Mouse (Mus musculus): ENCODE data around the gene Slc35f4.
A peak's percentile ranks its signal among the peaks of the same experiment; 100 is the strongest.

Gene Slc35f4

DNA sequence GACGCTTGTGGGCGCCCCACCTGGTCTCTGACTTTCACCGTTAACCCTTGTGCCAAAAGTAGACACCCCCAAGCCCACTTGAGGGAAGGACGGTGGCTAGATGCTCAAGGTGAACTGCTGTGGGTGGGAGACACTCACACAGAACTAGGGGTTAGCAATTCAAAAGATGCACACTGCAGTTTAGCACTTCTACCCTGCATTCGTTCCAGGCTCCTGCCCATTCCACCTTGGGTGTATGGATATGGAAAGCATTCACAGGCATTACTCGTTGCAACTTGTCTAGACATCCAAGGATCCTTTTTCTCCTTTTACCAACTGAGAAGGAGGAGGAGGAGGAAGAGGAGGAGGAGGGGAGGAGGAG lies at the start of gene Slc35f4:
Slc35f4 (minus strand) TSS at position 116 of the 361 bp plus-strand sequence.
- DNase-seq (ENCODE audit: extremely low spot score), result no peak

- DNase-seq (ENCODE audit: extremely low spot score), result peak; percentile 1
These were observed 42.5 kb upstream of the Slc35f4 start for GRCm38 (mm10) chr14:49568369-49568768.

DNA sequence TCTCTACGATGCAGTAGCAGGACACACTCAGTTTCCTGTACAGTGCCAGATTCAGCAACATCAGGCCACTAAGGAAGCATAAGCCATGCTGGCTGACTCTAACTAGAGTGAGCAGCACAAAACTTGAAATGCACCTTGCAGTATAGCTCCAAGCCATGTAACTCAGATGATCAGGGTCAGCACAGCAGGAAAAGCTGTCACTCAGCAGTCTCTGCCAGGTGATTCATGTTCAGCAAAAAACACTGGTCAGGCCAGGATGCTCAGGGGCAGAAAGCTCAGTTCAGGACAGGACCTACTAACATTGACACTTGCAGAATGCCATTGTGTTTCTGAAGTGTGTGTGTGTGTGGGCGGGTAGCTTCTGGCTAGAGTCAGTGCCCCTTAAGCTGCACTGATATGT lies 34.9 kb upstream of the Slc35f4 start:
- DNase-seq (ENCODE audit: extremely low spot score), result no peak

DNA sequence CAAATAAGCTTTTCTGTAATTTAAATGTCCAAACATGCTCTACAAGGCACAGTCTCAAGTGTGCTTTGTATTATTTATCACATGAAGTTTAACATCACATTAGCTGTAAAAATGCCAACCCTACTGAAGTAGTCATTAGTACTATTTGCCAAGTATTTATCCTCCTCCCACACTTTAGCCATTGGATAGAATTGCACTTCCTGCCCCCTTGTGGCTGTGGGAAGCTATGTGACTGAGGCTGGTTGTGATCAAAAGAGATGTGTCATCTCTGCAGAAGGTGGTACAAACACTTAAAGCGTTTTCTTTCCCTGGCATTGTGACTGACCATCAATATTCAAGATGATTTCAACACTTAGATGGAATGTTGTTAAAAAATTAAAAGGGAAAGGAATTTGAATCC lies 14.3 kb upstream of the Slc35f4 start:
- DNase-seq (ENCODE audit: extremely low spot score), result no peak

DNA sequence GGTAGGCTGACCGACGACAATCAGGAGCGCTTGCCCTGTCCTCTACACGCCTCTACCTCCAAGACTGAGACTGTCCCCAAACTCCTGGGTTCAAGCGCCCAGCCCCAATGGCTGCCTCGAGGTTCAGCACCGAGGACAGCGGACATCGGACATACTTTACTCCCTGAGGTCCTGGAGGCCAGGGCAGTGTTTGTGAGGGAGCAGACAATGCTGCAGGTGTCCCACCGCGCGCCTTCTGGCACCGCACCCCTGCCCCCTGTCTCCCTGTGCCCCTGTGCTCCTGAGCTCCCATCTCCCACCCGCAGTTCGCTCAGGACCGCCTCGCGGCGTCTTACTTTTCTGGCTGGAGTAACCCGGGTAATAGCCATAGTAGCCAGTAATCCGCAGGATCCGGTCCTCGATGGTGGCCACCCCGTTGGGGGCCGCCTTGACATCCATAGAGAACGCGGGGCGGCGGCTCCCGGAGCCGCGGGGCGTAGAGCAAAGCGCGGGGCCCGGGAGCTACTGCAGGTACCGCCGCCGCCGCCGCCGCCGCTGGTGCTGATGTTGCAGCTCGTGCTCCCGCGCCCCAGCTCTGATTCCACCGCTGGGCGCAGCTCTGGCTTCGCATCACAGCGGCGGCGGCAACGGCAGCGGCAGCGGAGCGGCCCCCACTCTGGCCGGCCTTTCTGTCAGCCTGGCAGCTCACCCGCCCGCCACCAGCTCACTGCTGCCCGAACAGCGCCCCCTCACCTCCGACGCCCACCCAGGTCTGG lies 493 bp downstream of the Slc35f4 start:
- DNase-seq (ENCODE audit: extremely low spot score), result peak; percentile 83

- DNase-seq (ENCODE audit: extremely low spot score), result no peak
These were observed 1.2 kb downstream of the Slc35f4 start for GRCm38 (mm10) chr14:49524665-49525064.

DNA sequence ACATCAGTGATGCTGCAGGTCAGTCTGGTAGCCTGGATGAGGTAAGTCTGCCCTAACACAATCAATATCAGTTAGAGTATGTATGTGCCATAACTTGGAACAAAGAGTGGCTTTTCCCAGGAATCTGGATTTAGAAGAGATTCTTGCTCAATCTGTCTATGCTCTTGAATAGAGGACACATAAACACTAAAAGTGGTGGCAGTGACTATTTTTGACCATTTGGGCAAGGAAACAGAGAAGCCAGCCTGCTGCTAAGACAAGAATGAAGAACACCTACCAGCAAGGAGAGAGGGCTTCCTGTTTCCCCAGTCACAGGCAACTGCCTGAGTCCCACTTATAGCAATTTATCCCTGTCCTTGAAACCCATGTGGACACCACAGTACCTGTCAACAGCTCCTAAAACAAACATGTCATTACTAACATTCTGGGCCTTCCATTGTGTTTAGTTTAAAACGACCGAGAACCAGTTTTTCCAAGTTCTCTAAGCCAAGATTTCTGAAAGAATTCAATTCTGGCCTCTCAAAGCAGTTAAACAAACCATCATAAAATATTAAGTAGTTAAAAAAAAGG lies 10.7 kb downstream of the Slc35f4 start:
- no peak for DNase-seq (ENCODE audit: extremely low spot score)

DNA sequence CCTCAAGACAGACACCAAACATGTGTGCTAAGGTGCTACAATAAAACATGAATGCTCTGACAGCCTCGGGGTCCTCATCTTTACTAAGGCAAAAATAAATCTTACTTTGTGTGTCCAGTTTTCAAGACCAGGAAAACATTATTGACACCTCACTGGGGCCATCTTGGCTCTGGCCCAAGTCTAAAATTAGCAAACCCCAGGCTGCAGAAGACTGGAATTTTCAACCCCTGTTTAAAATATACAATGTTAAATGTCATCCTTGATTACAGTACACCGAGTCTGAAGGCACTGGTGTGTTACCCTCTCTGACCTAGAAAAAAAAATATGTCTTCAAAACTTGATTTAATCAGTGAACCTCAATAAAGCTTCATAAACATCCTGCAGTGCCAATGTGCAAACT lies 11.7 kb downstream of the Slc35f4 start:
- no peak for DNase-seq (ENCODE audit: extremely low spot score)

DNA sequence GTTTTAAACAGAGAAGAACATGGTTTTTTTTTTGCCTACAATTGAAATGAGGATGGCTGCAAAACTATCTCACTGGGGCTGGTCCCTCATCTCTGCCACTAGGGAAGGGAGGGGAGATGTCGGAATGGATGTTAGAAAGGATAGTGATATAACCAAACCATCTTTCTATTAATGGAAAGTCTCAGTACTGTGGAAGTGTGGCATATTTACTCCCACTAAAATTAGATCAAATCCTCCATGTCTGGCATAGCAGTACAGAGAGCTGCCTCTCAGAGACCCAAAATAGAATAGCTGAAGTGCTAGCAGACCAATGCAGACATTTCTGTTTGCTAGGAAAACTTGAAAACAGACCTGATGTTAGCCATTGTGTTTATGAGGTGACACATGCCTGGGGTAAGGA lies 30.7 kb downstream of the Slc35f4 start:
- no peak for DNase-seq (ENCODE audit: extremely low spot score)

- no peak for DNase-seq (ENCODE audit: extremely low spot score)
These were observed 32.1 kb downstream of the Slc35f4 start for GRCm38 (mm10) chr14:49493793-49494192.

DNA sequence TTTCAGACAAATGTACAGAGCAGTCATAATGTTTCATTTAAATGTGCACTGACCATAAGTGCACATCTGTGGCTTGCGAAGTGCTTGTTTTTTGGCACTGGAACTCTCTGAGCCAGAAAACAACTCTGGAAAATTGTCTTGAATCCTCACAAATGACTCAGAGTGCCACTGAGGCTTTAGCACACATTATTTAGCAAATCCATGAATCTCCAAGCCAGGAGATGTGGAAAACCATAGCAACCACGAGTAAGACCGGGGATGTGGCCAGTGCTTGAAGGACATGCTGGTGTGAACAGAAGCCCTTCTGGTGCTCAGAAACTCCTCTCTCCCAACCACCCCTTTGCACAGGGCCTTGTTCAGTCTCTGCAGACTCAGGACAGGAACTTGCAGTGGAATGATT lies 33.3 kb downstream of the Slc35f4 start:
- DNase-seq (ENCODE audit: extremely low spot score), result no peak

- DNase-seq (ENCODE audit: extremely low spot score), result no peak
These were observed 49.2 kb downstream of the Slc35f4 start for GRCm38 (mm10) chr14:49476602-49477001.

DNA sequence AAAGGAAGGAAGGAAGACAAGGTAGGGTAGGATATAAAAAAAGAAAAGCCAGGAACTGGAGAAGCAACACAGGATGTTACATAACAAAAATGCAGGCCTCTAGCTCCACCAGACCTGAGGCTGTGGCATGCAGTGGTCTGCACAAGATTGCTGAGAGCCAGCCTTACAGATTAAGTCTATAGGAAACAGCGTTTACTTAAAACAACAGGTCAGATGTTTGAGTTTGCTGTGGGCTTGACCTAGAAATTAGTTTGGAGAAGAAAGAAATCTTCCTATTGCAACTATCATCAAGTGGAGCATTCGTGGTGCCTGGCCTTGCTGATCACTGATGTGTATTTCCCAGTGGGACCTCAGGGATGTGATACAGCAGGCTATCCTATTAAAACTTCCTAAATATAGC lies 64.1 kb downstream of the Slc35f4 start:
- no peak for DNase-seq (ENCODE audit: extremely low spot score)

DNA sequence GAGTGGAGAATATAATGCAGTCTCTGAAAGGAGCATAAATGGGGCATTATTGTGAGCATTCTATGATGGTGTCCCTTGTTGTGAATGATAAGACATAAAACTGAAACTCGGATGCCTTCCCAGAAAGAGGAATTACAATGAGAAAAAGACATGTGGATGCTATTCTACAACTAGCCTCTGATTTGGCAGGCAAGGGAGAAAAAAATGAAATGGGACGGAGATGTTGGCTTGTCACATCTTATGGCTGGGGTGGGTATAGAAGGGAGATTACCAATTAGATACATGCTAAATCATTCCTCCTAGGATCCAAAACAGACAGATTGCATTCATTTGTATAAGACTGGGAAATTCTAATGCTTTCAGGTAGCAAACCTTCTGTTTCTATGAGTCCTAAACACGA lies 65.0 kb downstream of the Slc35f4 start:
- no peak for DNase-seq (ENCODE audit: extremely low spot score)

GRCm38 (mm10) chr14:49454283-49454914 lies 71.4 kb downstream of the Slc35f4 start:
- no peak for DNase-seq (ENCODE audit: extremely low spot score)

- DNase-seq (ENCODE audit: extremely low spot score), result no peak
These were observed 72.1 kb downstream of the Slc35f4 start for GRCm38 (mm10) chr14:49453782-49454181.

GRCm38 (mm10) chr14:49447669-49448068 lies 78.2 kb downstream of the Slc35f4 start:
- no peak for DNase-seq (ENCODE audit: extremely low spot score)

DNA sequence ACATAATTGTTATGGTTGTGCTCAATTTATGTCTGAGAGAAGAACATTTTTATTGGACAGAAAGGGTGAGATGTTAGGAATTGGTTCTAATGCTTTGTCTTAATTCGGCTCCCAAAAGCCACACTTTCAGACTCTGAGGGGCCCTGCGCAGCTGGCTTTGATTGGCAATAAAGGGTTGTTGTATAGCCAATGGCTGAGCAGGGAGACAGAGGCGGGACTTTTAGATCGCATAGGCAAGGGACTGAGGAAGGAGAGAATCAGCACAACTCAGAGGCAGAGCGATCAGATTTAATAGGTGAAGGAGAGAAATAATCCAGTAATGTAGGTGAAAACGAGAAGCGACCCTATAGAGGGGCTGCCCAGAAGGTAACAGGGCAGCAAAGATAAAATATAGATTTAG lies 79.4 kb downstream of the Slc35f4 start:
- no peak for DNase-seq (ENCODE audit: extremely low spot score)

GRCm38 (mm10) chr14:49436811-49437210 lies 89.0 kb downstream of the Slc35f4 start:
- DNase-seq (ENCODE audit: extremely low spot score), result no peak

GRCm38 (mm10) chr14:49431821-49432220 lies 94.0 kb downstream of the Slc35f4 start:
- DNase-seq (ENCODE audit: extremely low spot score), result no peak

DNA sequence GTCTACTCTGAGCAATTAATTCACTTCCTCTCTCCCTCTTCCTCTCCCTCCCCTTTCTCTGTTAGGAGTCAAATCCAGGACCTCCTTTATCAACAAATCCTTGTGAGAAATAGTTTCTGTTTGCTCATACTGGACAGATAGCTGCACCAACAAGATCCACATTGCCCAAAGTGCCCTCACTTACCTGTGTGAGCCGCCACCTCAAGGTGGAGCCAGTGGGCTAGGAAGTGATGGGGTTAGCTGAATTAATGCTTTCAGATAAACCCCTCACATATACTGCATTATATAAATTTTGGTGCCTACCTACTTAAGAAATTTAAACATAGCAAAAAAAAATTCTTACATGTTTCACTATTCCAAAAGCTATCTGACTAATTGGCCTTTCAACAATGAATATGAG lies 133.4 kb downstream of the Slc35f4 start:
- DNase-seq (ENCODE audit: extremely low spot score), result peak; percentile 1

- no peak for DNase-seq (ENCODE audit: extremely low spot score)
These were observed 163.7 kb downstream of the Slc35f4 start for GRCm38 (mm10) chr14:49362161-49362560.

- DNase-seq (ENCODE audit: extremely low spot score), result no peak
These were observed 170.3 kb downstream of the Slc35f4 start for GRCm38 (mm10) chr14:49355561-49355960.

Measured in embryo, embryonic 9.5 days (tissue).